Mouse (Mus musculus) megakaryocyte, embryonic 14.5 days (primary cell): ENCODE data around the gene Prss36.

Experiments used
- FLI1 ChIP-seq: IDR thresholded peaks from 2 replicates; pipeline ENCODE4 v1.6.1; 2012; ENCODE audit warnings: low read length, inconsistent platforms, mixed read lengths
- GATA1 ChIP-seq: IDR thresholded peaks from 3 replicates; pipeline ENCODE4 v1.6.1; 2012; ENCODE audit warnings: mixed read lengths, low read length, inconsistent platforms, borderline replicate concordance

GRCm38 (mm10) chr7:127899997-127900396 lies 46.5 kb downstream of the Prss36 start:
- TF ChIP-seq GATA1 = no peak
- TF ChIP-seq FLI1 = no peak
